Mouse (Mus musculus) neural tube, embryonic 10.5 days (tissue): ENCODE results near the gene Scube2.
A peak's percentile ranks its signal among the peaks of the same experiment; 100 is the strongest.

Experiments used
- DNase-seq: peaks from one replicate; pipeline ENCODE4 v3.0.0-alpha.2; 2017; ENCODE audit warnings: low spot score; ENCODE audit errors: extremely low spot score

Gene Scube2

DNA sequence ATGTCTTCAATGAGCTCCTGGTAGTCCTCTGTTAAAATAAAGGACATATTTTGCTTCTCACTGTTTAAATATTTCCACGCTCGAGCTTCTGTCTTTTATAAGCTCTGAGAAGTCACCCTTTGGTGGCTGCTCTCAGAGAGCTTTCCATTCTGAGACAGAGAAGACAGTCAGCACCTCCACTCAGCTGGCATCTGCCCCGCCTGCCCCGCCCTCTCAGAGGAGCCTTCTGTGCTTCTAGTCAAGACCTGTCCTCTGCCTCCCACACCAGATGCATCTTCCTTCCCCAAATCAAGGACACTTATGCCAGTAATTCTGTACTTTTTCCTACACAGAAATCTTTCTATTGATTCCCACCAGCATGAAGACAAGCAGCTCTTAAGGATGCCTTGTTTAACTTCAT, 64.9 kb downstream of the Scube2 start:
- no peak for DNase-seq

DNA sequence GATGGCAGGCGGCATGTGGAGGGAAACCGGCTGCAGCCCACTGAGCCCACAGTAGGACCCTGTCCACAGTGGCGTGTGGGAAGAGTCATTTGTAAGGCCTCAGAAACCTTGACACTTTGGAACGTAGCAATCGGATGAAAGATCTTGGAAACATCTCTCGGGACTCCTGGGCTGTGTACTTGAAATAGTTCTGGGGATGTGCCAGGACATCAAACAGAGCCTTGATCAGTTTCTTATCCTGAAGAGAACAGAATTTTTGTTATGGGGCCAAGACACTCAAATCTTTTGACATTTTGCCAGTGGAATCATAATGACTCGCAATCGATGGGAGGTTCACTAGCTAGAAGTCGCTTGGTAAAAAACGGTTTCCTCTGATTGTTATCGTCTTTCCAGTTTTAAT, 66.3 kb downstream of the Scube2 start:
- no peak for DNase-seq

DNA sequence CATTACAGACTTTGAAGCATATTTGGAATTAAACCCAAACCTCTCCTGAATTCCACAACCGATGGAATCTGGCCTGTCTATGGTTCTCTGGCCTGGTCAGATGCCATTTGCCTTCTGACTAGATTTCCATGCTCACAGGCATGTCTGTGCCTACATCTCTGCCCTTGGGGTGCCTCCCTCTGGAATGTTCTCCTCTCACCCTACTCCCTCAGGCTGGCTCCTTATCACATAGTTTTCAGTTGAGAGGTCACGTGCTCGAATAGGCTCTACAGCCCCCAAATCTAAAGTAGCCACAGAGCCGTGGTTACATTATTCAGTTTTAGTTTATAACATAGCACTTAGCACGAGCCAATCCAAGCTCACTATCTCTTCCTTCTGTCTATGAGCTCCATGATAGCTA, 69.9 kb downstream of the Scube2 start:
- no peak for DNase-seq

DNA sequence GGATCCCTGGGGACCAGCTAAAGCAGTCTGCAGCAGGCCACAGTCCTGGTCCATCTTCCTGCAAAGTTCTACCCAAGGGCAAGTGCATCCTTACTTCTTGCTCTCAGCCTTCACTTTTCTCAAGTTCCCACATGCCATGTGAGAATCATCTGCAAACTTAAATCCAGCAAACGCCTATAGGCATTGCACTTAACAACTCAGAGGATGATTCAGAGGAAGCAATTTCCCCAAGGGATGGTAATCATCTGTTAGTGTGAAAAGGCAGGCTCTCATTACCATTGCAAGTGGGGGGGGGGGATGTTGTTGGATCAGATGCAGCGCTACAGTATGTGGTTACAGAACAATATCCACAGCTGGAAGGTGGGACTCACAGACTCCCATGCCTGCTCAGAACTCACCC, 70.9 kb downstream of the Scube2 start:
- no peak for DNase-seq

DNA sequence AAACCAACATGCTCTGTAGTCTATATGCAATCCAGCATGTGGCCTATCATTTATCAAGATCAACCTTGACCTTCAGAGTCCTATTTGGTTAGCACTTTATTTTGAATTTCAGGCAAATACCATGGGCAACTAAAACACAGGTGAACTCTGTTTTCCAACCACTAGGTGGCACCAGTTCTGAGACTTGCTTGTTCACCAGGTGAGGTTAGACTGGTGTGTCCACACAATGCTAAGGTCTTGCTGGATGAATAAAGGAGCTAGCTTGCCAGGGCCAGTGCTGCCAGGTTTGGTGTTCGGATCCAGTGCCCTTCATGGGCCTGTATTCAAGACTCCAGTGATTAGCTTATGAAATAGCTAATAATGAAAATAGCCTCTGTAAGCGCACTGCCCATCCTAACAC, 72.7 kb downstream of the Scube2 start:
- DNase-seq = peak; percentile 48

DNA sequence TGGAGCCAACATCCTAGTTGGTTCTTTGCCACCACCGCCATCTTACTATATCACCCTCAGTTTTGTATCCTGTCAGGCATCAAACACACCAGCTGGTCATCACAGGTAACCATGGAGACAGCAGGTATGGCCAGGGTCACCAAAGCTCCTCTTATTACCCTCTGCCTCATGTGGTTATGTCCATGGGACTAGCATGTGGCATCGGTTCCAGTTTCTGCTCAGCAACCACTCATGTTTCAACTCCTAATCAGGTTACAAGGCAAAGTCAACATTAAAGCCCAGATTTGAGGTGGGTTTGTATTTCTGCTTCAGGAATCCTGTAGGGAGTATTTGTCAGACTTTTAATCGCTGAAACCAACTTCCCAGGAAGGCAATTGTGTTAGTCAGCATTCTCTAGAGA, 74.7 kb downstream of the Scube2 start:
- DNase-seq = no peak

DNA sequence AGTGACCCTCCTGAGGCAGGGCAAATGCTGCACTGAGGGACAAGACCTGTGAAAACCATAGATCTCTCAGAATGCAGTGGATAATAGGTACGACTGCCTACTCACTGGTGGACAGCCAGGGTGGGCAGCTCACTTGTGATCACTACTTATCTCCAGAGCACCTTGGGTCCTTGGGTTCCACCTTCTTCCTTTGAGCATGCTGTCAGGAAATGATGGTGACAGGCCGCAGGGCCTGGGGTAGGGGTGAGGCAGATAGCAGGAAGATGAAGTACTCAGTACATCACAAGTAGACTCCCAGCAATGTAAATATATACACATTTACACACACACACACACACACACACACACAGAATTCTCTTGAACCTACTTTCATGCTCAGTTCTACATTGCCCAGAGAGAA, 77.6 kb downstream of the Scube2 start:
- DNase-seq = no peak

DNA sequence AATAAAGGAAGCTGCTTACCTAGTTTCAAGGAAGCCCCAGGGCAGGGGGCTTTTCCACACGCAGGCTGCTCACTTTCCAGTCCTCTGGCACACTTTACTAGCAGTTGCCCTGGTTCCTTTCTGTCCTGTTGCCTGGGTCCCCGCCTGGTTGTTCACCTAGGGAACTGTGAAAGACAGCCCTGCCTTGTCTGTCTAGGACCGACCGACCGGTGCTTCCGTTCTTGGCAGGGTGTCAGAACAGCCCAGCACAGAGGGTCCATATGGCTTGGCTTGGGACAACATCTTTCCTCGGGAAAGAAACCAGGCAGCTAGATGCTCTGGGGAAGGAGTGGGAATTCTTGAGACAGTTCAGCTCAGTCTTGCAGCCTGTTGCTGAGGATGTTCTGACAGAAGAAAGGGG, 82.2 kb downstream of the Scube2 start:
- no peak for DNase-seq

DNA sequence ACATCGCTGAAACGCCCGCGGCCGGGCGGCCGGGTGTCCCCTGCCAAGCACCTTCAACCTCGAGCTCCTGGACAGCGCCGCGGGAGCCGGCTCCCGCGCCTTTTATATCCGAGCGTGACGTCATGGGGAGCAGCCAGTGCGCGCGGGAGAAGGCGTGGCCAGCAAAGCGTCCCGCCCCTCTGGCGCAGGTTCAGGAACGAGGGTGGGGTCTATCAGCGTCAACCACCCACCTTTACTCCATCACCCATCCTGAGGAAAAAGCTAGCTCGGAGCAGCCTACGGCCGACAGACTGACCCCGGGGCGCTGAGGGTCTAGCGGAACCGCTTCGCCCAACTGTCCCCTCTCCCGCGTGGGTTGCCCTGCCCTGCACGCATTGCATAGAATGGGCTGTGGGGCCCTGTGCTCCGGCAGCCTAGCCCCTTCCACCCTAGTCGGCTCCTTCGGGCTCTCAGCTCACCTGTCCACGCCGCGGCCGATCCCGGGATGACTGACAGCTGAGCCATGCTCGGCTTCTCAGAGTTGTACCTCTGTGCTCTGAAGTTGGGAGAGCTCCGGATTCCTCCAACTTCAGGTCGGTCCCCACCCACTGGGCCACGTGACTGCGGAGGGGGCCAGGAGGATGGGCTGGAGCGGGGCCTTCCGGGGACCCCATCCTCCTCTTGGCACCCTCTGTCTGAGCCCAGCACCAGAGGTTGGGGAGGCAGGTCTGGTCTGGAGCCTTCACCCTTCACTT, 83.8 kb downstream of the Scube2 start, which contains the start of gene Nrip3:
Nrip3 (minus strand) TSS at position 556 of the 734 bp plus-strand sequence.
- DNase-seq = peak; percentile 86

DNA sequence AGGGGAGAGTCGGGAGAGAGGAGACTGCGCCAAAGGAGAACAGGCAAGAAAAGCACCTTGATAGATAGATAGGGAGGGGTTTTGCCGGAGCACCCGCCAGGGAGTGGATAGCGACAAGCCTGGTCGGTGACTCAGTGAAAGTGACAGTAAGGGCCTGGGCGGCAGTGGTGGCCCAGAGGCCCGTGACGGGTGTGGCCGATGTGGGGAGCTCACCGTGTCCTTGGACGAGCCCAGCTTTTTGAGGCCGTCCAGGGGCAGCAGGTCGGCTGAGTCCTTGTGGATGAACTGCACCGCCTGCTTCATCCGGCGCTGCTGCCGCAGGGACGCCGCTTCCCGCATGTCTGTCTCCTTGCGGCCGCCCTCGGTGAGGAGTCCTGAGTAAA, 84.4 kb downstream of the Scube2 start:
- no peak for DNase-seq

DNA sequence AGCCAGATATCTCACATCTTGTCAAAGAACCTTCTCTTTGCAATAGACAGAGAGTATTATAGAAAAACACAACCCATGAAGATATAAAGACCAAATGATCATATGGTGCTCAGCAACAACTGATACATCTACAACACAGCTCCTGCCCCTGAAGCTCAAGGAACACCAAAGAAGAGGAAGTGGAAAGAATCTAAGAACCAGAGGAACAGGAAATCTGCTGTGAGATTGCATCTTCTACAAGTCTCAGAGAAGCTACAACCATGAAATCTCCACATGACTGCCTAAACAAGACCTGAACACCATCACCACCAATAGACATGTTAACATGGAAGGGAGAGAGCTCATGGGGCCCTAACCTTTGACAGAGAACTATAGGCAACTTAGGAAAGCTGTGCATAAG, 93.2 kb downstream of the Scube2 start:
- no peak for DNase-seq

DNA sequence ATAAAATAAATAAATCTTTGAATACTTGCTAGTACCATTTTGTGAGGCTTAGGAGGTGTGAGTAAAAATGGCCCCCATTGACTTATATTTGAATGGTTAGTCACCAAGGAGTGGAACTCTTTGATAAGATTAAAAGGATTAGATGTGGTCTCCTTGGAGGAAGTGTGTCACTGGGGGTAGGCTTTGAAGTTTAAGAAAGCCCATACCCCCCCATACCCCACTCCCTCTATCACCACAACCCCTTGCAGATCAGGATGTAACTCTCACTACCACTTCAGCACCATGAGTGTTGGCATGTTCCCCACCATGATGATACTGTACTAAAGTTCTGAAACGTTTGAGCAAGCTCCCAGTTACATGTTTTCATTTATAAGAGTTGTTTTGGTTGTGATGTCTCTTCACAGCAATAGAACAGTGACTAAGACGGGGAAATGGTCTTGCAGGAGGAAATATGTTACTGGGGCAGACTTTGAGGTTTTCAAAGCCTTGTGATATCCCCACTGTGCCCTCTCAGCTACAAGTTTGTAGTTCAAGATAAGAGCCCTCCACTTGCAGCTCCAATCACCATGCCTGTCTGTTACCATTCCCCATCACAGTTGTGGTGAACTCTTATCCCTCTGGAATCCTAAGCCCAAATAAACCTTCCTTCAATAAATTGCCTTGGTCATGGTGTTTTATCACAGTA, 96.6 kb downstream of the Scube2 start:
- no peak for DNase-seq

DNA sequence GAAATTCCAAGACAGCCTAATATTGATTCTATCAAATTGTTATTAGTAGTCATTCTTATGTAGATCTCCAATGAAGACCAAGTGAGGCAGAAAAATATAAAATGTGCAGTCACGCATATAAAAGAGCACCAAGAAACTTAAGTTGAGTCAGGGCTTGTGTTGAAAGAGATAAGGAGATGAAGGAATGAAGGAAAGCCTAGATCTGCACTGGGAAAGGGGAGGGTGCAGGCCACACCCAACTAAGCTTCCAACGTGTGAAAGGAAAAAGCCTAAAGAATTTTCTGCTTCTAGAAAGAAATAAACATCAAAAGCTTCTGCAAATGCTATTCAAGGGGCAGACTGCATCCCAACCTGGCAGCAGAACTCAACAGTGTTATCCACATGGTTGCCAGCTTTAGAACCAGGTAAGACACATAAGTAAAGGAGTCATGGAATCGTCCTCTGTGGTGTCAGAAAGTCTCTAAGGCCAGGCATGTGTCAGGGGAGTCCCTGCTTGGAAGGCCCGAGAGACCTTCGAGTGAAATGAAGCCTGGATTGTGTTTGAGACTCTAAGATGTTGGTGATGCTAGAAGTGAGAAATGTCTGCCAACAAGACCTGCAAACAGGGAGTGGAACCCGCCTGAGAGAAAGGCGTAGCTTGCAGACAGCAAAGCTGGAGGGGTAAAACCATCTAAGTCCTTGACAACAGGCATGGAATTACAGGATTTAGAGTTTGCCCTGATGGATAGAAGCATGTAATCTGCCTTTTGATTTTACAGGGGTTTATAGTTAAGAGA, 97.7 kb downstream of the Scube2 start:
- DNase-seq = no peak

DNA sequence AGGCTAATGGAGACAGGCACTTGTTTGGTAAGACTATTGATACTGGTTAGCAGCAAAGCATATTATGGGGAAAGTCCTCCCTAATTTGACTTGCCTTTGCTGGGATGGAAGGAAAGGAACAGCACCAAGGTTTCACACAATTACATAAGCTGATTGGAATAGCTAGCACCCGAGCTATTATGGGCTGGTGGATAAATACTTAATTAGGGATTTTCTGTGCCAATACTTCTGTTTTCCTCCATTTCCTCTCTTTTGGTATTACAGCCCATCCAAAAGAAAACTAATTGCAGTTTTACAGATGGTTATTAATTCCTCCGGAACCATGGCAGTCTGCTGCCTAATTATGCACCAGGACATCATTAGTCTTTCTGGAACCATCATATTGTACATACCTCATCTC, 101.5 kb downstream of the Scube2 start:
- DNase-seq = no peak

DNA sequence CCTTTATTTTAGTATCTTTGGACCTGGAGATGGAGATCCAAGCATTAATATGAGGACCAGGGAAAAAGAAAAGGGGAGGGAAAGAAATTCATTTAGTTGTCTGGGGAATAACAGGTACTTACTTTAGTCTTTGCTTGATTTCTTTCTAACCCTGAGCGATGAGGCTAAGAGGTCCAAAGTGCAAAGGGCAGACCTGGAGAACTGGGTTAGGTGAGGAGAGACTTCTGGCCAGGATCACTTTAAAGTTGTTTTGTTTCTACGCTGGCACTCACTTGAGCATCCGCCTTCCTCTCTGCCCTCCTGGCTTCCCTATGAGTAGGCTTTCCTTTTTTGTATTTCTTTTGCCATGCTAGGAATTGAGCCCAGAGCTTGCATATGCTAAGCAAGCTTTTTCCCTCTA, 109.2 kb downstream of the Scube2 start:
- no peak for DNase-seq

DNA sequence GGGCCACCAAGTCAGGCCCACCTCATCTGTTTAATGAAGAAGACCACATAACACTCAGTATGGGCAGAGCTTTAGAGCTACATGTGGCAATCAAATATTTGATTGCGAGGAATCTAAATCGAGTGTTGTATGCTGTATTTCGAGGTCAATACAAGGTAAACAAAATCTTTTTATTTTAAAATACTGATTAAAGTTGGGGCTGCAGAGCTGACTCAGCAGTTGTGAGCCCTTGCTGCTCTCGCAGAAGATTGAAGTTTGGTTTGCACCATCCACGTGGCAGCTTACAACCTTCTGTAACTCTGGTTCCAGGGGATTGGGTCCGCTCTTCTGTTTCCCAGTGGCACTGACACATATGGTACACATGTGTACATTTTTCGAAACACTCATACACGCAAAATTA, 111.4 kb downstream of the Scube2 start:
- DNase-seq = no peak

DNA sequence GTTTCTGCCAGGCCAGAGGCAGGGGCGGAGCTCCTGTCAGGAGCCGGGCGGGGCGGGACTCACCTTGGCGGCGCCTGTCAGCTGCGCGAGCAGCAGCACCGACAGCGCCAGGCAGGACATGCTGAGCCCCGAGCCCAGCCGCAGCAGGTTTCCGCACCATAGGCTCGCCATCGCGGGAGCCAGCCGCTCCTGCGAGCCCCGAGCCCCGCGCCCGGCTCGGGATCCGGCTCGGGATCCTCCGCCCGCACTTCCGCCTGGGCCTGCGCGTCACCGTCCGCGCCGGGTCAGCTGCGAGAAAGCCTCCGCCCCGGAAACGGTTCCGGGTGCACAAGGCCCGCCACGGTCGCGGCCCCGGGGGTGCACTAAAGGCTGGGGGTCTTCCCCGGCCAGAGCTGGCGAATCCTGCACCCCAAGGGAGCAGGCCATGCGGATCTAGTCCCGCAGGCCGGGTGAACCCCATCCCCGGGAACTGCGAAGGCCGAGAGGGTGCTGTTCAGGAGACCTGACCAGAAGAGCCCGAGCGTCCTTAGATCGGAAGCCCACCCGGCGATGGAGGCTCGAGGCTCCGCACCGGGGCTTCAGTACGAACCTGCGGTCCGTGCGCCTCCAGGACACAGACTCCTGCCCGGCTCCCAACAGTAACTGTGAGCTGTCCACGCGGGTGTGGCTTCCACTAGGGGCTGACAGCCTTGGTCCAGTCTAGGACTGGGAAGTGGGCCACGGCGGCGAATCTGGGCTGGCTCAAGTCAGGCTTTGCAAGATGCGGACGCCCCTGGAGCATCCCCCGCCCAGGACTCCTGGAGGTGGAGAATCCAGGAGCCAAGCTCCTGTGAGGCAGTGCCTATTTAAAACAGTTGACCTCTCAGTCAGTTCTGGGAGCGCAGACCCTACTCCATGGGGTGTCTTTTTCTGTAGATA, 113.2 kb downstream of the Scube2 start, which contains the start of gene Tmem9b:
Tmem9b (minus strand) TSS at position 868 of the 918 bp plus-strand sequence.
- DNase-seq = peak; percentile 86

DNA sequence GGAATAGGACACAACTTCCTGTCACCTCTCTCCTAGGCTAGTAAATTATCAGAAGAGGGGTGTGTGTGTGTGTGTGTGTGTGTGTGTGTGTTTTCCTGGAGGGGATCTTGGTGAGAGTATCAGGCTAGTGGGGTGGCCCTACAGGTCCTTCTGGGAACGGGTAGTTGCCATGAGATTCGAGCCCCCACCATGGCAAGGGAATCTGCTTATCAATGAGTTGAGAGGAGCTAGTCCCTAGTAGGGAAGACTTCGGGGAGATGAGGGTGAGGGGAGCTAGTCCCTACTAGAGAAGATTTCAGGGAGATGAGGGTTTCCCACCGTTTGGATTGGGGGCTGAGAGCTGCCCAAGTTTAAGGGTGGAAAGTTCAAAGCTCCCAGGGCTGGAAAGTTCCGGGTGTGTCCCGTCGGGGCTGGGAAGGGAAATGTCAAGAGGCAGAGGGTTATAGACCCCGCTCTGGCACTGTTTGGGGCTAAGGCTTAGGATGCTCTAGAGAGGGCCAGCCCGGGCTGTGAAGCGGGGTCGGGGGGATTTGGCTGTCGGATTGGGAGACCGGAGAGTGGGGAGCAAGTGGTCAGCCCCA, 114.0 kb downstream of the Scube2 start:
- DNase-seq = no peak
